Mouse (Mus musculus): ENCODE data around the gene Letm1.

Gene Letm1

DNA sequence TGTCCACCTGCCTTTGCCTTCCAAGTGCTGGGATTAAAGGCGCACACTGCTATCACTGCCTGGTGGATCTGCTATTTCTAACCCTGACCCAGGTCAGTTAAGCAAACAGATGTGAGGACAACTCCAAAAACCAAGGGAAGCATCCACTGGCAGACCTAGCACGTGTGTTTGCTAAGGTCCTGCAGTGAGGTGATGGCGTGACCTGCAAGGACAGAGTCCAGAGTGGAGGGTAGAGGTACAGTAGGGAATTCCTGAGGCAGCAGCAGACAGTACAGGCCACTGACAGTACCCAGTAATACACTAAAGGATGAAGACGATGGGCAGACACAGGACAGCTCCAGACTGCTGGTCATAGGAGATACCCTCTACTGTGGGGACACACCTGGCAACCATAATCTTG lies 42.1 kb downstream of the Letm1 start:
- in situ Hi-C loops (cut with MboI, MseI) = loop anchor here (25.0 kb wide), 1 partner anchor 1522 kb away; no protein-coding TSS in a partner anchor

DNA sequence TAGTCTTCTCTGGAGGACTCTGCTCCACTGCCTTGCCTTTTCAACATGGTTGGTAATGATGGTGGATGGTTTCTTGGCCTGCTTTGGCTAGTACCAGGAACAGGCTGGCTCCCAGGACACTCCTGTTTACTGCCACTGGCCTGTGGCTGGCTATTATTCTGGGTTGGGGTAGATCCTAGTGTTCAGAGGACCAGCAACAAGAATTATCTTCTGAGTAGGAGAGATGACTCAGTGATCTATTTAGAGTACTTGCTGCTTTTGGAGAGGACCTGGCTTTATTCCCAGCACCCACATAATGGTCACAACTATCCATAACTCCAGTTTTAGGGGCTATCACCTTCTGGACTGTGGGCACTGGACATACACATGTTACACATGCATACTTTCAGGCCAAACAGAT lies 44.3 kb downstream of the Letm1 start:
- in situ Hi-C loops (cut with MboI, MseI) = loop anchor here (25.0 kb wide), 1 partner anchor 1524 kb away; no protein-coding TSS in a partner anchor

DNA sequence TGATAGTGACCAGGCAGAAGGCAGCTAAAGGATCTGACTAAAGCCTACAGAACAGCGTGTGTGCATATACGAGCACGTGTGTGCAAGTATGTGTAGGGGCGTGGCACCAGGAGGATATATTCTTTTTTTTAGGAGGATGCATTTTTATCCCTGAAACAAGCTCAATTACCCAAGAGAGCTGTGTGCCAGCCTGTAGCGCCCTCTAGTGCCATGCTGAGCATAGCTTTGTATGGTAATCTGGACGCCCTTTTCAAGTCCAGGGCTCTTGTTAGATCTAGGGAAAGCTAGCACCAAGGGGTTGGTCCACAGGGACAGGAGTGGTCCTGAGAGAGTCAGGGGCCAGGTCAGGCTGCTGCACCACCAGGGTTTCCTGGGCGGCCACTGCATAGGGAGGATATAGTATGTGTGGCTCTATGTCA lies 44.7 kb downstream of the Letm1 start:
- in situ Hi-C loops (cut with MboI, MseI) = loop anchor here (25.0 kb wide), 1 partner anchor 1524 kb away; no protein-coding TSS in a partner anchor

- in situ Hi-C loops (cut with MboI, MseI) = loop anchor here (25.0 kb wide), 1 partner anchor 1526 kb away; no protein-coding TSS in a partner anchor
These were observed 46.4 kb downstream of the Letm1 start for GRCm38 (mm10) chr5:33736230-33736629.

- in situ Hi-C loops (cut with MboI, MseI) = loop anchor here (25.0 kb wide), 1 partner anchor 1527 kb away; no protein-coding TSS in a partner anchor
These were observed 47.1 kb downstream of the Letm1 start for GRCm38 (mm10) chr5:33735412-33736092.

DNA sequence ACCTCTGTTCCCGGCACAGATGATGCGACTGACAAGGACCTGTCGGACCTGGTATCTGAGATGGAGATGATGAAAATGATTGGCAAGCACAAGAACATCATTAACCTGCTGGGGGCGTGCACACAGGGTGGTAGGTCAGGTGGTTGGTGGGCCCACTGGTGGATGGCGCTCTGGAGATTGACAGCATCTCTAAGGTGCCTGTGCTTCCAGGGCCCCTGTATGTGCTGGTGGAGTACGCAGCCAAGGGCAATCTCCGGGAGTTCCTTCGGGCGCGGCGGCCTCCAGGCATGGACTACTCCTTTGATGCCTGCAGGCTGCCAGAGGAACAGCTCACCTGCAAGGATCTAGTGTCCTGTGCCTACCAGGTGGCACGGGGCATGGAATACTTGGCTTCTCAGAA lies 48.8 kb downstream of the Letm1 start:
- in situ Hi-C loops (cut with MboI, MseI) = loop anchor here (5.0 to 25.0 kb wide), 2 partner anchors 47 to 1528 kb away; no protein-coding TSS in a partner anchor

DNA sequence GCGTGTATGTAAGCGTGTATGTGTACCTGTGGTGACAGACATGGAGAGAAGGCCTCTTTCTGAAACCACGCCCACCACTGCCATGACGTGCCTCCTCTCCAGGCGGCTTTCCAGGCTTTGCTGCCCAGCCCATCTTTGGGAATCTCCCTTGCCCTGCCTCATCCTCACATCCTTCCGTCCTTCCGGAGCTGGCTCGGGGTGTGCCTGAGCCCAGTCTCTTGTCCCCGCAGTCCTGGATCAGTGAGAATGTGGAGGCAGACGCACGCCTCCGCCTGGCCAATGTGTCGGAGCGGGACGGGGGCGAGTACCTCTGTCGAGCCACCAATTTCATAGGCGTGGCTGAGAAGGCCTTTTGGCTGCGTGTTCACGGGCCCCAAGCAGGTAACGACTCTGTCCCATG lies 51.6 kb downstream of the Letm1 start:
- in situ Hi-C loops (cut with MboI, MseI) = loop anchor here (5.0 to 25.0 kb wide), 2 partner anchors 44 to 1531 kb away; no protein-coding TSS in a partner anchor

DNA sequence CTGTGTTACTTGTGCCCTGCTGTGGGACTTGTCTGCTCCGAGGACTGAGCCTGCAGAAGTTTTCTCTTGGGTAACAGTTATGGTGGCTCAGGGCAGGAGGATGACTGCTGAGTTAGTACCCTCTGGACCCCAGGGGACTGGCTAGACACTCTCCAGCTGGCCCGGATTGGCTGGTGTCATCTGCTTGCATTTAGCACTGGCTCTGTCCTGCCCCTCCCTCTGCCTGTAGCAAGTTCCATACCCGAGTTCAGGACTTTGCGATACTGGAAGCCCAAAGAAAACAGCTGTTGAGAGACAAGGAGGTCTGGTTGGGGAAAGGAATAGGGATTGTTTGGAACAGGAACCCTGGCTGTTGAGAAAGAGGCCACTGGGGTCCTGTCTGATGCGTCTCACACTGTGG lies 52.1 kb downstream of the Letm1 start:
- in situ Hi-C loops (cut with MboI, MseI) = loop anchor here (5.0 to 25.0 kb wide), 2 partner anchors 43 to 1532 kb away; no protein-coding TSS in a partner anchor

DNA sequence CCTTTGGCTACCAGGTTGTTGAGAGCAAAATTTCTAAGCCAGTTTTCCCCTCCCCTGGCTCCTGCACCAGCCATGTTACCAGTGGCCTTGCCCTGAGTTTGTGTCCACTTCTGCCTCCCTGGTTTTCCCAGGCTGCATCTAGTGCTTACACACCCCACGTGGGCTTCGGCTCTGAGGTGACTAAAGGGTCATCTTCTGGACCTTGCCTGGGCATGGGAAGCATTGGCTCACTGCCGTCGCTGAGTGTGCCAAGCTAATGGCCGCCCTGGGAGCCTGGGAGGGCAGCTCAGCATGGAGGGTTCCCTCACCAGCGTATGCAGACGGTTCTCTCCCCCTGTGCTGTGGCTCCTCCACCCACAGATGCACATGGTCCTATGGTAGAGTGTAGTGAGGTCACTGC lies 53.8 kb downstream of the Letm1 start:
- in situ Hi-C loops (cut with MboI, MseI) = loop anchor here (25.0 kb wide), 1 partner anchor 1533 kb away; no protein-coding TSS in a partner anchor

- in situ Hi-C loops (cut with MboI, MseI) = loop anchor here (25.0 kb wide), 1 partner anchor 1535 kb away; no protein-coding TSS in a partner anchor
These were observed 55.7 kb downstream of the Letm1 start for GRCm38 (mm10) chr5:33726891-33727290.

DNA sequence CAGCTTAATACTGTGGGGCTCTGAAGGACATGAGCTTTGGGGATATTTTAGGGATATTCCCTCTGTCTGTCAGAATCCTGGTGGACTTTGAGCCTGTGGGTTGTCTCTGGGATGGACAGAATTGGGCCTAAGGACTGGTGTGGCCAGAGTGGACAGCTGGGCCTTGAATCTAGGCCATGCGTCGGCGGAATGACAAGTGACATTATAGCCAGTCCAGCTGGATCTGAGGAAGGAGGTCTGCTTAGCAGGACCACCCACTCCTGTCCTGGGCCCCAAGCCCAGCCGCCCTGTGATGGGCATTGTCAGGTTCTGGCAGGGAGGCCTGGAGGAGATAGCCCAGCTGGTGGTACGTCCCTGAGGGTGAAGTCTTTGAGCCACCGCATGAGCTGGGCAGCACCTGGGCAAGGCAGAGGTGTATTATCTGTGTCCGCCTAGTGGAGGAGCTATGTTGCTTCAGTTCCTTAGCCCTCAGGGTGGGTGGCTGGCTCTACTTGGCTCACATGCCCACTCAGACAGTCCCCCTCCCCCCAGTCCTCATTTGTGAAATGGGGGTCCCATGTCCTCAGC lies 56.5 kb downstream of the Letm1 start:
- in situ Hi-C loops (cut with MboI, MseI) = loop anchor here (25.0 kb wide), 1 partner anchor 1536 kb away; no protein-coding TSS in a partner anchor

- in situ Hi-C loops (cut with MboI, MseI) = no loop called here
These were observed 58.8 kb downstream of the Letm1 start for GRCm38 (mm10) chr5:33723641-33724465.

GRCm38 (mm10) chr5:33723019-33723640 lies 59.5 kb downstream of the Letm1 start:
- in situ Hi-C loops (cut with MboI, MseI) = no loop called here

DNA sequence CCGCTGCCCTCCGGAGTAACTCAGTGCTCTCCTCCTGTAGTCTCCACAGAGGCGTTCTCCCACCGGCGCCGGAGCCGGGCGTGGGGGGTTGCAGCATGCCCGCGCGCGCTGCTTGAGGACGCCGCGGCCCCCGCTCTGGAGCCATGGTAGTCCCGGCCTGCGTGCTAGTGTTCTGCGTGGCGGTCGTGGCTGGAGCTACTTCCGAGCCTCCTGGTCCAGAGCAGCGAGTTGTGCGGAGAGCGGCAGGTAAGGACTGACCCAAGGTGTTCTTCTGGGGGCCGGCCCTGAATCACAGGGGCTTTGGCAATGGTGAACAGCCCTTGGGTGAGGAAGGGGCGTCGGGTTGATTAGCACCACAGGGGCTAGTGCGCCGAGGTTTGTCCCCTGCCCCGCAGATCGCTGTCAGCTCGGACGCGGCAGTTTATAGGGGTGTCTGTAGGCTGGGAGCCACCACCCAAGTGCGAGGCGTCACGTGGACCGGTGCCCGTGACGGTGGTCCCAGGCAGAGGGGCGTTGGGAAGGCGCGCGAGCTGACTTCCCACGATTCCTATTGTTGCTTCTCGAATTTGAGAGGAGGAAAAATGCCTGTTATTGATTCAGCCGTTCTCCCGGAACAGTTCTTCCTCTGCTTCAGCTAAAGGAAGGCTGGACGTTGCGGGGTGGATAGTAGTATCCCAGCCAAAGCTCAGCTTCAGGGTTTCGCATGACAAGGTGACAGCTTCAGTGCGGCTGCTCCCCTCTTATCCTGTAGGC lies 60.2 kb downstream of the Letm1 start:
- in situ Hi-C loops (cut with MboI, MseI) = no loop called here

DNA sequence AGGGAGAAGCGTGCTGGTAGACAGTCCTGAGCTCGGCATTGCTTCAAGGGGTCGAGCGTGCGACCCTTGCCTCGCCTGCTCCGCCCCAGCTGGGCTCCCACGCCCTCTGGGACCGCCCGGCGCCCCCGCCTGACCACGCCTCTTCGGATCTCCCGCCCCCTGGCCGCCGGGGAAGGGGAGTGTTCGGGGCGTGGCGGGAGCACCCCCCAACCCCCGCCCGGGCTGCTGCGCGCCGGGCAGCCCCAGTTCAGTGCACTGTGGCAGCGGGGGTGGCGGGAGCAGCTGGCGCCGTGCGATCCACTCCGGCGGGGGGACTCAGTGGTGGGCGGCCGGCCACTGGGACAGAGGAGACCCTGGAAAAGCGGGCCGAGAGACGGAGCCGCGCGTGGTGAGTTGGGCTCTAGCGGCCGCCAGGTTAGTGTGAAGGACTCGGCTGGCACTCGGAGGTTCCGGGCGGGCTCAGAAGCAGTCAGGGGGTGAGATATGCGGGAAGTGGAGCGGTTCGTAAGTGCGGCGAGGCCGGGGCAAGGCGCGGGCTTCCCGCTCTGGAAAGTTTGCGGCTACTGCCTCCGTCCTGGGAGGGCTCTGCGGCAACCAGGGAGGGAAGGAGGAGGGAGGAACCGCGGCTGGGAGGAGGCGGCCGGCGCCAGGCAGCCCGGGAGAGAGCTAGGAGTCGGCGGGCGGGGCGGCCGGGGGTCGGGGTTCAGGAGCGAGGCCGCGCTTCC lies 60.9 kb downstream of the Letm1 start, which contains the start of gene Fgfr3:
Gene Fgfr3, plus strand, starts transcription at position 134 of the 725 bp plus-strand sequence.
- in situ Hi-C loops (cut with MboI, MseI) = no loop called here

GRCm38 (mm10) chr5:33720852-33721490 lies 61.6 kb downstream of the Letm1 start:
- in situ Hi-C loops (cut with MboI, MseI) = no loop called here

DNA sequence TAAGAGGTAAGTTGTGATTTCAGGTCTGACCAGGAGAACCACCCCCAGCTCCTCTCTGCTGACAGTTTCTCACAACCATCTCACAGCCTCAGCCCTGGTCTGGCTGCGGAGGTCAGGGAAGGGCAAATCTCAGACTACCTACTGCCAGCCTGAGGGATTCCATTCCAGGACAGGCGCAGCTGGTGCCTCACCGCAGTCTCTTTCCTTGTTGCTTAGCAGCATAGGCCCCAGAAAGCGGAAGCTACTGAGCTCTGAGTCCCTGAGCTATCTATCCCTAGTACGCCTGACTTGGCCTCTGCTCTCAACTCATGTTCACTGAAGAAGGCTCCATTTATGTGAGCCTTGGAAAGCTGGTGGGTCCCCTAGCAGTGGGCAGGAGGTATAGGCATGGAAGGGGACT lies 64.2 kb downstream of the Letm1 start:
- in situ Hi-C loops (cut with MboI, MseI) = no loop called here

GRCm38 (mm10) chr5:33716467-33716866 lies 66.2 kb downstream of the Letm1 start:
- in situ Hi-C loops (cut with MboI, MseI) = no loop called here

DNA sequence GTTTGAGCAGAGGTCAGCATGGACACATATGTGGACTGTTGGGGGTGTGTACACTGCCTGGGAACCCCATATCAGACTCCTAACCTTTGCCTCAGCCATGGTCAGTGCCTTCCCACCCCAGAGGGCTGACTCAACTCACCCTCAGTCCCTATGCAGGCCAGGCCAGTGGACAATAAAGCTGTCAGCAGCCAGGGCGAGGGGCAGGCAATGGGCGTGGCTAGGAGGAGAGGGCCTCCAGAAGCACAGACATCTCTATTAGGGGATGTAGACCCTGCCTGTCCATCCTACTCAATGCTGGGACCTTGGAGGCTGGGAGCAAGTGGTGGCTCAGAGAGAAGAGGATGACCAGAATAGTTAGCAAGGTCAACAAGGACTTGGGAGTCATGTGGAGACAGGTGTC lies 67.4 kb downstream of the Letm1 start:
- in situ Hi-C loops (cut with MboI, MseI) = no loop called here

Data from regulatory T cell (primary cell).